Mouse (Mus musculus) adrenal gland, adult 8-10 months (tissue): ENCODE results near the gene Kcnj9. TPM values are rescaled to one million over a fixed set of nuclear protein-coding genes. Genes with fewer than 3 reads are reported as not detected.
A peak's percentile ranks its signal among the peaks of the same experiment; 100 is the strongest.

Experiments used
- DNase-seq: peaks from one replicate; pipeline ENCODE4 v3.0.0; 2022
- total RNA-seq, 4 experiments: library from RNA; stranded (reverse); gene quantifications; 2 replicates each; pipeline ENCODE4 v1.2.4; 2022

Gene Kcnj9
- total RNA-seq, 4 experiments from 2014 or later = 0.10 to 0.95 (median 0.48) TPM

DNA sequence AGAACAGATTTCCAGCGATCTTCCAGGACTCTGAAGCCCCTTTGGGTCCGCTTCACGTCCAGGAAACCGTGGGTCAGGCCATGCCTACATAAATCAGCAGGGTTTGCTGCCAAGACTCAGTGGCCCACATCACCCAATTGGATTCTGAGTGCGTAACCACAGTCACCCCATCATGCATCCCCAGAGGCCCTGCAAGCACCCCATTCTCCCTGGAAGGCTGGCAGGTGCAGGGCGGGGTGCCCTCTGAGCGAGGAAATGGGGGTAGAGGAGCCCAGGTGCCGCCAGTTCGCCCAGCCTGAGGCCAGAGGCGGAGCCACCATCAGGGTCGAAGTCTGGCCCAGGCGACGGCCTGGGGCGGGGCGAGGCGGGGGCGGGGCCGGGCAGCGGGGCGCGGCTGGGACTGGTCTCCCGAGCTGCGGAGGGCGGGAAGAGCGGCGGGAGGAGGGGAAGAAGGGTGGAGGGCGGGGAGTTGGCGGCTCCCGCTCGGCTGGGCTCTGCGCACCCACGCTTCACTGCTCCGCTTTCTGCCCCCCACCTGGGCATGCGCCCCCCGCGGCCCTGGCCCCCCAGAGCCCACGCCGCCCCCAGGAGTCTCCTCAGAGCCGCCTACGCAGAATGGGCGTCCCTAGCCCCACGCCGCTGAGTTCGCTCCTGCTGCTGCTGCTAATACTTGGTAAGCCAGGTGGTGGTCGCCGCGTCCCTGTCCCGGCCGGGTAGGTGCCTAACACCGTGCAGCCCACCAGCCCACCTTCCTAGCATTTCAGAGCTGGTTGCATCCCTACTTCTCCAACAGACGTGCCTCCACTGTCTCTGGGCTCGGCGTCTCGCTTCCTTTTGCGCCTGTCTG, 17.0 kb downstream of the Kcnj9 start:
- DNase-seq = peak; percentile 85

- peak; percentile 78 for DNase-seq
These were observed 17.7 kb downstream of the Kcnj9 start for GRCm38 (mm10) chr1:172311248-172311906.

GRCm38 (mm10) chr1:172309699-172310398, 19.3 kb downstream of the Kcnj9 start:
- DNase-seq = peak; percentile 89

DNA sequence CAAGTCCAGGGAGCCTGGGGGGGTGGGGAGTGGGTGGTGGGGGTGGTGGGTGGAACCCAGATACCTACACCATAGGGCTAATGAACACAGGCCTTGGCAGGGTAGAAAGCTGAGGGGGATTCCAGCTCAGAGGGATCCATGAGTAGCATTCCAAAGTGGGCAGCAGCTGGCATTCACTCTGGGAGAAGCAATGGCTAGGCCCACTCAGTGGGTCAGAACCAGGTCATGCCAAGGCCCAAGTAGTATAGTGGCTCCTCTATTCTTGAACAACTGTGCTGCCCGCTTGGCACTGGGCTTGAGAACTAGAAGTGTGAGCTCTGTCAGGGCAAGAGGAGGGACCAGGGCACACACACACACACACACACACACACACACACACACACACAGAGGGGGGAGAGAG, 20.7 kb downstream of the Kcnj9 start:
- no peak for DNase-seq

DNA sequence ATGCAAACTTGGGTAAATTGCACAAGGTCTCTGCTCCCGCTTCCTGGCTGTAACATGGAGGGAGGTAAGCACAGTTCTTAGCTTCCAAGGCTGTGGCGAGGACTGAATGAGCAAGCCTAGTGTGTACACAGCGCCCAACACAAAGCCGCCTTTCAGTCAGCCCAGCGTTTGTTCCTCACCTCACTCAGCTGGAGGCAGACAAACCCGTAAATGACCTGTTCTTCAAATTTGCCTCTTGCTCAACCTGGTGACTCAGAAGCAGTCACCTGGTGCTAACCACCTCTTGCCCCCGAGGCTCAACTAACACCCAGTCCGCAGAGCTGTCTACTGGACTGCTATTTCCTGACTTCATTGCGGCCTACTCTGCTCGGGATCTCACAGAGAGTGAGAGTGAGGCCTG, 21.2 kb downstream of the Kcnj9 start:
- DNase-seq = no peak

DNA sequence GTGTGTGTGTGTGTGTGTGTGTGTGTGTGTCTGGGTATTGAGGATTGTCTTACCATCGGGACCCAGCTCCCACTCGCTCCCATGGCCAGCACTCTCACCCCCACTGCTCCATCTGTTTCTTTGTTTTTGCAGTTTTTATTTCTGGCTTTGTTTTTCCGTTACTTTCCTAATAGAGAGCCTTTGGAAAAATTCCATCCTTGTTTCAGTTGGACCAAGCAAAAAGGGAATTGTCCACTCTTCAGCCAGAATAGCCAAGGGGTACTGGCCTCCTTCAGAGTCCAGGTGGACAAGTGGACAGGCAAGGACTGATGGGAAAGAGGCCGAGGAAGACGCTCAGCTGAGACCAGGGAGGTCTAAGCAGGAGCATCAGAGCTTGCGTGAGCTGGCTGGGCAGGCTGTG, 22.2 kb downstream of the Kcnj9 start:
- DNase-seq = no peak

- no peak for DNase-seq
These were observed 22.9 kb downstream of the Kcnj9 start for GRCm38 (mm10) chr1:172306196-172306595.

DNA sequence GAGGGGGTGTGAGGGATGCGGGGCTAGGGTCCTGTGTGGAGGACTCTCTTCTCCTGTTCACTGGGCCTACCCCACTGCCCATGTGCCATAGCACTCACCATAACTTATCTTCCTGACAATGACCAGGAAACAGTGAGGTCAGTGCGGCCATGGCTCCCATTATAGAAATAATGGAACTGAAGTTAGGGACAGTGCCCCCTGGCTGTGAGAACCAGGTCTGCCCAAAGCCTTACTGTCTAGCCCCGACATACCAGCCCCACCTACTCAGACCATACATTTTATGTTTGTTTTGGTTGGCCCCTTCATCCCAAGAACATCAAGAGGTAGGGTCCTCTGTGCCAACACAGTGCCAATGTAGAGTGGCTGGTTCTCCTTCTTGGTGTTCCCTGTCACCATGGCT, 23.5 kb downstream of the Kcnj9 start:
- DNase-seq = no peak

GRCm38 (mm10) chr1:172305153-172305552, 24.0 kb downstream of the Kcnj9 start:
- no peak for DNase-seq

- no peak for DNase-seq
These were observed 24.7 kb downstream of the Kcnj9 start for GRCm38 (mm10) chr1:172304443-172304842.

DNA sequence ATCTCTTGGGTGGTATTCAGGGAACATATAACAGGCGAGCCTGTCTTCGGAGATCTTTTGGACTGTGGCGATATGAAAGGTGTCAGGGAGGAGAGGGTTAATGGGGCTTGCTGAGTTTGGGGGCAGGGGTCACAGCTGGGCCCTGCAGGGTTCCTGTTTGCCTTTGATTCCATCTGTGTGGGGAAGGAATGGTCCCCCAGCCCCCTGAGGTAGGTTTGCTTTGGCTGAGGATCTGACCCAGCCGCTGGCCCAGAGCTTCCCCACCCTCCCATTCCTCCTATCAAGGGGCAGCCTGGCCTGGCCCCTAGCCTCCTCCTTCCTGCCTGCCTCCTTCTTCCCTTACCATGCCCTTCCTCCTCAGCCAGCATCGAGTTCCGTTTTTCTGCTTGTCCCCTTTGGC, 26.3 kb downstream of the Kcnj9 start:
- no peak for DNase-seq

- no peak for DNase-seq
These were observed 26.8 kb downstream of the Kcnj9 start for GRCm38 (mm10) chr1:172302311-172302710.

DNA sequence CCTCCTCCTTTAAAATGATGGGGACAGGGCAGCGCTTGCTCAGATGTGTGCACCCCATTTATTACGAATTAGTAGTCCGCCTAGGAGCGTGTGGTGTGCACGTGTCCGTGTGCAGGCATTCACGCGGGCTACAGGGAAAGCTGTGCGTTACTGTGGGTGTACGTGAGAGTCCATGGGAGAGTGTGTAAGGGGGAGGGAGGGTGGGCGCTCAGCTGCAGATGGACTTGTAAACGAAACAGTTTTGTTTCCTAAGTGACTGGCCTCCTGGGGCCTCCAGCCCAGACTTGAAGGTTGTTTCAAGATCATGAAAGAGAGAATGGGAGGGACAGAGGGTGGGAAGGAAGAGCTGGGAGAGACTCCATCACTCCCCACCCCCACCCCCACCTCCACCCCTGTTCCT, 27.9 kb downstream of the Kcnj9 start:
- no peak for DNase-seq

- DNase-seq = peak; percentile 67
These were observed 28.9 kb downstream of the Kcnj9 start for GRCm38 (mm10) chr1:172300247-172300646.

DNA sequence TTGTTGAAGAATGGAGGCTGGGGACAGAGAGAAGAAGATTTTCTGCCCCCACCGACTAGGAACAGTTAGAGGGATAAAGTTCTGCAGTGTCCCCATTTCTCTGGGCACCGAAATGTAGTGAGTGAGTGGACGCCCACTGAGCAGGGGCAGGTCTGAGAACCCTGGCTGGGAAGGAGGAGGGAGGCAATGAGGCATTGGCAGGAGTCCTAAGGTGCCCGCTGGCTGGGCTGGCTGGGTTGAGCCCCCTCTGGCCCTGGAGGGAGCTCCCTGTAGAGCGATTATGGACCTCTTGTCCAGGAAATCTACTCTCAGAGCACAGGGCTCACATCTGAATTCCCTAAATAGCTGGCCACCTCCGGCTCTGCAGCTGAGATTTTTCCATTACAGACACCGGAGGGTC, 29.6 kb downstream of the Kcnj9 start:
- no peak for DNase-seq

DNA sequence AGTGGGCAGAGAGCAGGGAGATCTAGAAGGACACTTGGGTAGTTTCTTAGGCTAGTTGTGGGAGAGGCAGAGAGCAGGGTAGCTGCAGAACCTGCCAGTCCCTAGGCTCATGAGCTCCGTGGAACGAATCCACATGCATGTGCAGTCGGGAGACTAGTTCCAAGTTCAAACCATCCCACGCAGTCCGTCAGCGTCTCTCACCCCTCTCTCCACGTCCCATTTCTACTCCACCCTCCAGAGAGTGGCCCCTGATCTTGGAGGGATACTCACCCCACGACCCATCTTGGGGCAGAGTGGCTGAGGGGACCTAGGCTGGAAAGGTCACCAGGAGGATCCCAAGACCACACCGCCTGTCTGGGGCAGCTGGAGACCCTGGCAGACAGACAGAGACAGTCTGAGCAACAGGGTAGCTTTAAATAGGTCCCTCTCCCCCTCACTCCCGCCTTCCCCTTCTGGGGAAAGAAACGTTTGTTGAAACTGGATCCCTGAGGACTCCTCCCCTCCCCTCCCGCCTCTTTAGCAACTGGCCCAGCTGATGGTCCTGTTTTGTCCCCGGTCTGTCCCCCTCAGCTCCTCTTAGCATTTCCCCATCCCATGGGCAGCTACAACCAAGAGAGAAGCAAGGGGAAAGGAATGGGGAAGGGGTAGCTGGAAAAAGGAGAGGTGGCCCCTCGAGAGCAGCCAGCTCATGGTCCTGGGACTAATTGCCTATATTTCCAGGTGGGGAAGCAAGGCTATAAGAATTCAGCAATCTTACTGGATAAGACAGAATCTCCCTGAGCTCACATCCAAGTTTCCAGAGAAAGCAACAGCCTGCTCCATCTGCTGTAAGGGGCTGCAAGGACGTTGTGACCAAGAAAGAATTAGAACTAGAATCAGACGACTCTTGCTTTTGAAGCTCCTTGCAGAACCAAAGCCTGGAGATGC, 31.2 kb downstream of the Kcnj9 start, which contains the start of gene Atp1a2:
Atp1a2 (minus strand) TSS at position 454 of the 927 bp plus-strand sequence.
- no peak for DNase-seq

DNA sequence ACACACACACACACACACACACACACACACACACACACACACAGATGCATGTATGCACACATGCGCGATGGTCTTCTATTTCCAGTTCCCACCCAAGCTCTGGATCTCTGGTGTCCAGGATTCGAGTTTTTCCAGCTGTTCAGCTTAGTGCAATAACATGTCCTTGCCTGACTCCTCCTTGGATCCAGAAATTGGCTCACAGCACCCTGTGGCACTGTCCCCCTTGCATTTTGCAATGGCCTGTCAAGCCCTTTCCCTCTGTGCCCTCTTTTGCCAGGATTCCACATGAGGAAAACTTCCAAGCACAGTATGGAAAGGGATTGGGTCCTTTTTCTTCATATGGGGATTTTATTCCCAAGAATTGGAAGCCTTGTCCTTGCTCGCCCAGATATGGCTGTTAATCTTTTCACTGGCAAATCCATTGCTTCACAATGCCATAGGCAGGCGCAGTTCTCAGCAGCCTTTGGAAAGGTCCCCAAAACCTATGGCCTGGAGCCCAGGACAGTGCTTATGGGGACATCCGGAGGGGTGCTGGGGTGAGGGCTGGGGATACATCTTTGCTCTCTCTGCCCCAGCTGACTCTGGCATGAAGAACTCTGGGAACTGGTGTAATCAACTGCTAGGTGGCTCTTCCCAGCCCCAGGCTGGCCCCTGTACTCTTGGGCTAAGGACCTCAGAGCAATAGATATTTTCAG, 32.2 kb downstream of the Kcnj9 start:
- no peak for DNase-seq

- no peak for DNase-seq
These were observed 33.3 kb downstream of the Kcnj9 start for GRCm38 (mm10) chr1:172295751-172296197.

GRCm38 (mm10) chr1:172293449-172293848, 35.7 kb downstream of the Kcnj9 start:
- no peak for DNase-seq

GRCm38 (mm10) chr1:172292880-172293279, 36.2 kb downstream of the Kcnj9 start:
- DNase-seq = no peak

- DNase-seq = no peak
These were observed 39.5 kb downstream of the Kcnj9 start for GRCm38 (mm10) chr1:172289617-172289946.
